Mouse (Mus musculus): Measurements from ENCODE around the gene Polr1a. TPM values are rescaled to one million over a fixed set of nuclear protein-coding genes. Genes with fewer than 3 reads are reported as not detected.

Polr1a gene
- polyA plus RNA-seq, 1 experiment from 2014 or later, result 13.0 TPM

Other genes starting within 250 kb of the Polr1a start
- gene Reep1, start 201.5 kb upstream of the Polr1a start, polyA plus RNA-seq (2015; fragmentation: Nextera tagmentation; extraction: Ambion mirVana), result 3.2 and 3.3 TPM in 2 replicates
- 51.4 and 56.5 TPM in 2 replicates for gene Mrpl35, start 82.1 kb upstream of the Polr1a start, polyA plus RNA-seq (2015; fragmentation: Nextera tagmentation; extraction: Ambion mirVana)
- gene Immt, start 77.7 kb upstream of the Polr1a start, polyA plus RNA-seq (2015; fragmentation: Nextera tagmentation; extraction: Ambion mirVana), result 121 and 123 TPM in 2 replicates
- 50.9 and 52.1 TPM in 2 replicates for gene Ptcd3, start 303 bp upstream of the Polr1a start, polyA plus RNA-seq (2015; fragmentation: Nextera tagmentation; extraction: Ambion mirVana)
- 185 and 213 TPM in 2 replicates for gene St3gal5, start 188.5 kb downstream of the Polr1a start, polyA plus RNA-seq (2015; fragmentation: Nextera tagmentation; extraction: Ambion mirVana)

Measured in liver, embryonic 15.5 days (tissue).